Mouse (Mus musculus): ENCODE data around the gene Mllt1.

GRCm38 (mm10) chr17:56929101-56929500 is 6.1 kb downstream of the Mllt1 start:
- TF ChIP-seq EP300 (IDR thresholded peaks at IDR 0.05; ENCODE audit: low read length) (no peak), CTCF (conservative IDR thresholded peaks at IDR 0.05 in 1 of 2, IDR thresholded peaks at IDR 0.05 in 1 of 2; ENCODE audit: low read depth in 2 of 2, low read length in 2 of 2) (no peak), ELF1 (IDR thresholded peaks at IDR 0.05; ENCODE audit: low read depth, low read length) (no peak), MYC (IDR thresholded peaks at IDR 0.05; ENCODE audit: low read depth, low read length) (no peak)
